Mouse (Mus musculus): ENCODE data around the gene Arhgef6. TPM values are rescaled to one million over a fixed set of nuclear protein-coding genes. Genes with fewer than 3 reads are reported as not detected.

Gene Arhgef6
- 2.8 and 3.0 TPM in 2 replicates for polyA plus RNA-seq (2016; fragmentation: Nextera tagmentation; extraction: Ambion mirVana)

DNA sequence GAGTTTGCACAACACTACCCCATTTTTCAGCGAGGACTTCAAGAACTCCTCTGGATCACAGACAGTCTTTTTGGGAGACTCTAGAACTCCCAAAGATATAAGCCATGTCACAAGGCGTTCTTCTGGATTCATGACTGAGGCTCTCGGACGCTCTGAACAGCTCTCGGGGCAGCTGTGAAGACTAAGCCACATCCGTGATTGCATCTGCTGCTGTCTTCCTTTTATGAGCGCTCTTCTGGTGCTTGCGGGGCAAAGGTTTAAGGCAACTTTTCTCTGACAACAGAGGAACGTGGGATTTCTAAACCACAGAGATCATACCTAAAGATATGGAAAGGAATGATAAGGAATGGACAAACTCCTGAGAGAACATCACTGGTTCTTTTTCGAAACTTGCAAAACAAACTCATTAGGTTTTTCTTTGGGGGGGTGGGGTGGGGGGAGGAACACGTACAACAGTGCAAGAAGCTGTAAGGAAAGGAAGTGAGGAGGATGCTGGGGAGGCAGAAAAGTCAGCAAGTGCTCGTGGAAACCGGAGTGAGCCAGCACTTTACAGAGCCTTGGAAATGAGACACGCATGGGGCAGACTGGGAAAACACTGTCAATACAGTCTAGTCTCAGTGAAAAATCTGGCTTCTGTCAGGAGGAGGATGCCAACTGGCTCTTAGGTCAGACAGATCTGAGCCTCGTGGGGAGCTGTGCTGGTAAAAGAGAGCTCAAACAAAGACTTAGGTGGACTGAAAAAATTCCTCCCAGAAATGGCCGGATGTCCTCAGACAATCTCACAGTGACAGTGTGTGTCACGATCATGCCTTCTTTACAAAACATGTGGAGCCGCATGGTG, at the start of gene Arhgef6:
Gene Arhgef6, minus strand, starts transcription at position 359 of the 841 bp plus-strand sequence.
- Histone ChIP-seq H3K9me3 (no peaks in the 10 kb centered on the region), H3K36me3 (replicated peaks) (no peaks in the 10 kb centered on the region), H3K4me1 (no peaks in the 10 kb centered on the region), H3K27me3 (ENCODE audit: poor library complexity, severe bottlenecking) (no peaks in the 10 kb centered on the region), H3K4me3 (no peak within 1 kb of the TSS), H3K27ac (no peak within 1 kb of the TSS)
- 72% methylated on average over 18 of the region's 18 CpGs for WGBS
- DNase-seq (ENCODE audit: extremely low spot score, low spot score), result no peak

- Histone ChIP-seq H3K27ac (no peak overlapping the region), H3K36me3 (replicated peaks) (peaks cover 98% of the 10 kb centered on the region), H3K9me3 (no peaks in the 10 kb centered on the region), H3K27me3 (ENCODE audit: poor library complexity, severe bottlenecking) (no peaks in the 10 kb centered on the region), H3K4me1 (no peaks in the 10 kb centered on the region), H3K4me3 (no peak overlapping the region)
- DNase-seq (ENCODE audit: extremely low spot score, low spot score), result no peak
- WGBS, result 89% methylated on average over 5 of the region's 5 CpGs
Measured at GRCm38 (mm10) chrX:57380915-57381314, 42.4 kb upstream of the Arhgef6 start.

- no peak overlapping the region for H3K4me3 ChIP-seq
- H3K9me3 ChIP-seq, result no peaks in the 10 kb centered on the region
- WGBS, result 92% methylated on average over 3 of the region's 3 CpGs
- DNase-seq (ENCODE audit: extremely low spot score, low spot score), result no peak
- no peak overlapping the region for H3K27ac ChIP-seq
- no peaks in the 10 kb centered on the region for H3K4me1 ChIP-seq
- no peaks in the 10 kb centered on the region for H3K27me3 ChIP-seq (ENCODE audit: poor library complexity, severe bottlenecking)
- H3K36me3 ChIP-seq (replicated peaks), result peaks cover 74% of the 10 kb centered on the region
Measured at GRCm38 (mm10) chrX:57378579-57378978, 40.0 kb upstream of the Arhgef6 start.

DNA sequence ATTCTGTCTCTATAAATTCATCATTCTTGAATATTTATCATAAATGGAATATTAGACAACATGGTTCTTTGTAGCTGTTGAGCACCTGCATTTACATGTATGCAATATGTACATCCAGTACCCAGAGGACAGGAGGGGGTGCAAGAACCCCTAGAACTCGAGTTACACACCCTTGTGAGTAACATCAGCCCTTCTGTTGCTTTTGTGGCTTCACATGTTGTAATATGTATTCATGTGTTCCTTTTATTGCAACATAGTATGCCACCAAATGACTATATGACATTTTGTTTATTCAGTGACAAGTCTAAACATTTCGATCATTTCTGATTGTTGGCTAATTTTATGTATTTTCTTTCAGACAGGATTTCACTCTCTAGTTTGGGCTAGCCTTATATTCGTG, 38.6 kb upstream of the Arhgef6 start:
- no peak overlapping the region for H3K27ac ChIP-seq
- no peaks in the 10 kb centered on the region for H3K27me3 ChIP-seq (ENCODE audit: poor library complexity, severe bottlenecking)
- H3K4me1 ChIP-seq, result no peaks in the 10 kb centered on the region
- H3K9me3 ChIP-seq, result no peaks in the 10 kb centered on the region
- H3K36me3 ChIP-seq (replicated peaks), result peaks cover 60% of the 10 kb centered on the region
- WGBS, result 80% methylated on average over 3 of the region's 3 CpGs
- no peak for DNase-seq (ENCODE audit: extremely low spot score, low spot score)
- H3K4me3 ChIP-seq, result no peak overlapping the region

DNA sequence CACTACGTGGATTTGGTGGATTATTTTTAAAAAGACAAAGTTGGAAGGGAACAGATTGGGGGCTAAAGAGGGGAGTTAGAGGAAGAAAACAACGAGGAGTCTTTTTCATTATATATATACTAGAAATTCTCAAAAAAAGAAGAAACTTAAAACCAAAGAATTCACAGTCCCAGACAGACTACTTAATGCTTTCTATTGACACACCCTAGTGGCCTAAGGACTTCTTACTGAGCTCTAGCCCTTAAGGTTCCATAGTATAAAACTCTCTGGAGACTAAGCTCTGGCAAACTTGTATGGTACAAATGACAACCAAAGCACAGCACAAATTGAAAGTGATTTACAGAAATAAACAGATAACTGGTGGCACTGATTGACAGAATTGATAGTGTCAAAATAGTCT, 35.5 kb upstream of the Arhgef6 start:
- Histone ChIP-seq H3K9me3 (no peaks in the 10 kb centered on the region), H3K4me1 (no peaks in the 10 kb centered on the region), H3K27ac (no peak overlapping the region), H3K36me3 (replicated peaks) (peaks cover 30% of the 10 kb centered on the region), H3K27me3 (ENCODE audit: poor library complexity, severe bottlenecking) (no peaks in the 10 kb centered on the region), H3K4me3 (no peak overlapping the region)
- 72% methylated on average over 2 of the region's 2 CpGs for WGBS
- DNase-seq (ENCODE audit: extremely low spot score, low spot score), result no peak

DNA sequence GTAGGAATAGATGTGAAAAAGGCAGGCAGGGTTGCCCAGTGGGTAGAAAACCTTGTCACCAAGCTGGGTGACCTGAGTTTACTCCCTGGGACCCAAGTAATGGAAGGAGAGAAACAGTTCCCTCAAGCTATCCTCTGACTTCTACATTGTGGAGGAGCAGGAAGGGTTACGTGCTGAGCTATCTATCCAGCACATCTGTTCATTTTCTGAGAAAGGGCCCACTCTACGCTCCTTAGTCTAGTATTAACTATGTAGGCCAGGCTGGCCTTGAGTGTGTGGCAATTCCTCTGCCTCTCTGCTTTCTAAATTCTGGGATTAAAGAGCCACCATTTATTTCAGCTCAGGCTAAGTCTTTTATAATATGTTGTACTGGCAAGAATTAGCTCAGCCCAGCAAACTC, 35.0 kb upstream of the Arhgef6 start:
- Histone ChIP-seq H3K4me3 (no peak overlapping the region), H3K4me1 (no peaks in the 10 kb centered on the region), H3K36me3 (replicated peaks) (peaks cover 25% of the 10 kb centered on the region), H3K27me3 (ENCODE audit: poor library complexity, severe bottlenecking) (no peaks in the 10 kb centered on the region), H3K9me3 (no peaks in the 10 kb centered on the region), H3K27ac (no peak overlapping the region)
- no peak for DNase-seq (ENCODE audit: extremely low spot score, low spot score)
- WGBS, result 86% methylated on average over 2 of the region's 2 CpGs

GRCm38 (mm10) chrX:57372965-57373364, 34.4 kb upstream of the Arhgef6 start:
- no peaks in the 10 kb centered on the region for H3K9me3 ChIP-seq
- no peaks in the 10 kb centered on the region for H3K4me1 ChIP-seq
- no peaks in the 10 kb centered on the region for H3K27me3 ChIP-seq (ENCODE audit: poor library complexity, severe bottlenecking)
- H3K36me3 ChIP-seq (replicated peaks), result peaks cover 19% of the 10 kb centered on the region
- H3K4me3 ChIP-seq, result no peak overlapping the region
- 90% methylated on average over 4 of the region's 4 CpGs for WGBS
- H3K27ac ChIP-seq, result no peak overlapping the region
- no peak for DNase-seq (ENCODE audit: extremely low spot score, low spot score)

DNA sequence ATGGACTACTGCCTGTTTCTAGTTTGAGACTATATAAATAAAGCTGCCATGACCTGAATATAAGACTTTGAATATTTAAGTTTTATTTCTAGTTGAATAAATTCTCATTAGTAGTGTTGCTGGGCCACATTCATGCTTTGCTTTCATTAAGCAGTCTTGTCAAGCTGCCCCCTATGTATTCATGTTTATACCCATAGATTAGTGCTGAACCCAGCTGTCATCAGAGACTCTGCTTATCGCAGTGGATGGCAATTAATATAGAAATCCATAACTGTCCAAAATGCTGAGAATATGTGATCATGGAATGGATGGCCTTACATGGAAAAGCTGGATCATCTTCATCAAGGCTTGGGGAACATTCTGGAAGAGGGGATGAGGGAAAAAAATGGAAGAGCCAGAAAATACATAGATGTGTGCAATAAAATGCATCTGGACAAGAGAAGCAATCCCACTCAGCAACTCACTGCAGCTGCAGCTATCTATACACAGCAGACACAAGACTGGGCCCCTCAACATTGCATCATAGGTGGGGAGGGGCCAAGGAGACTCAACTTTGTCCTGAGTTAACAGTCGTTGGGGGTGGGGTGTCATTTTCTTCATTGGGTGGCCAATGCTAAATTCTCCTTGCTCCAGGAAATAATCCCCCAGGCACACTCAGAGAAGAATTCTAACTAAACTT, 26.5 kb upstream of the Arhgef6 start:
- no peaks in the 10 kb centered on the region for H3K36me3 ChIP-seq (replicated peaks)
- no peaks in the 10 kb centered on the region for H3K9me3 ChIP-seq
- WGBS, result 72% methylated on average over 2 of the region's 2 CpGs
- no peak overlapping the region for H3K27ac ChIP-seq
- H3K4me1 ChIP-seq, result no peaks in the 10 kb centered on the region
- H3K4me3 ChIP-seq, result no peak overlapping the region
- DNase-seq (ENCODE audit: extremely low spot score, low spot score), result no peak
- H3K27me3 ChIP-seq (ENCODE audit: poor library complexity, severe bottlenecking), result no peaks in the 10 kb centered on the region

DNA sequence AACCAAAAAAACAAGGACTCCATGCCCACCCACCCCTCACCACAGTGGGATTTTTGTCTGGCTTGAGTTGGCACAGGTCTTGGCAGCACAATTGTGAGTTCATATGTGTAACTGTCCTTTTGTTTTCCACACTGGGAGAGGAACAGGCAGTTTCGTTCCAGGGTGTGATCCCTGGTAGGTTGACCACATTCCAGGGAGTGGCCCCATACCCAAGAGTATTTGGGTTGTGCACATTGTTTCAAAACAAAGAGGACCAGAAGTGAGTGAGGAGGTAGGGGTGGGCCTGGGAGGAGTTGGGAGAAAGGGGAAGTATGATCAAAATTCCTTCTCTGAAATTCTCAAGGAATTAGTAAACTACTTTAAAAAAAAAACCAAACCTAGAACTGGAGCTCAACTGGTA, 20.8 kb upstream of the Arhgef6 start:
- Histone ChIP-seq H3K4me3 (no peak overlapping the region), H3K4me1 (no peaks in the 10 kb centered on the region), H3K36me3 (replicated peaks) (no peaks in the 10 kb centered on the region), H3K27ac (no peak overlapping the region), H3K9me3 (no peaks in the 10 kb centered on the region), H3K27me3 (ENCODE audit: poor library complexity, severe bottlenecking) (no peaks in the 10 kb centered on the region)
- WGBS, result 81% methylated on average over 1 of the region's 1 CpGs
- DNase-seq (ENCODE audit: extremely low spot score, low spot score), result no peak

DNA sequence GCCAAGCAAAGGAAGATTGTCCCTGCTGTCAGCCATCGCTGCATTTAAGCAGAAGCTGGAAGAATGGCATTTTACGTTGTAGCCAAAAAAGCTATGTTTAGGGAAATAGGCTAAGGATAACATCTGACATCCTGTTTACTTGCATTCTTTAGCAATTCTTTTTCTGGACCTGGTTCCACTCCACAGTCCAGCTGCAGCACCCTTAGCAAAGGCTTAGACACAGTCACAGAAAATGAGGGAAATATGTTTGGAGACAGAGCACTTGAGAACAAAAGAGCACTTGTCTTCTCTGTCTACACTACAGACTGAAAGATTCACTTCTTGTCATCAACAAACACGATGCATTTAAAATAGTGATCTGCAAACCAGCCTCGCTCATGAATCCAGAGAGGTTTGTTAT, 691 bp upstream of the Arhgef6 start:
- Histone ChIP-seq H3K4me1 (no peaks in the 10 kb centered on the region), H3K4me3 (no peak overlapping the region), H3K27ac (no peak overlapping the region), H3K27me3 (ENCODE audit: poor library complexity, severe bottlenecking) (no peaks in the 10 kb centered on the region), H3K9me3 (no peaks in the 10 kb centered on the region), H3K36me3 (replicated peaks) (no peaks in the 10 kb centered on the region)
- WGBS, result 86% methylated on average over 4 of the region's 4 CpGs
- no peak for DNase-seq (ENCODE audit: extremely low spot score, low spot score)

- Histone ChIP-seq H3K9me3 (no peaks in the 10 kb centered on the region), H3K36me3 (replicated peaks) (no peaks in the 10 kb centered on the region), H3K27me3 (ENCODE audit: poor library complexity, severe bottlenecking) (no peaks in the 10 kb centered on the region), H3K4me1 (no peaks in the 10 kb centered on the region), H3K27ac (no peak overlapping the region), H3K4me3 (no peak overlapping the region)
- no peak for DNase-seq (ENCODE audit: extremely low spot score, low spot score)
Measured at GRCm38 (mm10) chrX:57337582-57337981, 947 bp downstream of the Arhgef6 start.

DNA sequence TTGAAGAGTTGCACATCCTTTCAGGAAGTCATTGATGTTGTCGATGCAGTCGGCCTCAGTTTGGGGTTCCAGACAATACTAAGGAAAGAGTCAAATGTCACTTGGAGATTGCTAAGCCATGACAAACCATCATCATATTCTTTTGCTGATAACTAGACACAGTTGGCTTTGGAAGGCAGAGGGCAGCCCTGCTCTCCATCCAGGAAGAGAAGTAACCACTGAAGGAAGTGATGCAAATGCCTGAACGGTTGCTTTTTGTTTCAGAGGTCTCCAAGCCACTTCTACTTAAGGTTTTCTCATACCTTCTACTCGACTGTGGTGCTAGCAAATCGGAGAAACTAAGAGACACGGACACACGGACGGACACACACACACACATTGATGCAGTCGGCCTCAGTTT, 1.6 kb downstream of the Arhgef6 start:
- H3K36me3 ChIP-seq (replicated peaks), result no peaks in the 10 kb centered on the region
- H3K27ac ChIP-seq, result no peak overlapping the region
- H3K4me3 ChIP-seq, result no peak overlapping the region
- H3K27me3 ChIP-seq (ENCODE audit: poor library complexity, severe bottlenecking), result no peaks in the 10 kb centered on the region
- 87% methylated on average over 9 of the region's 9 CpGs for WGBS
- H3K4me1 ChIP-seq, result no peaks in the 10 kb centered on the region
- H3K9me3 ChIP-seq, result no peaks in the 10 kb centered on the region
- no peak for DNase-seq (ENCODE audit: extremely low spot score, low spot score)

DNA sequence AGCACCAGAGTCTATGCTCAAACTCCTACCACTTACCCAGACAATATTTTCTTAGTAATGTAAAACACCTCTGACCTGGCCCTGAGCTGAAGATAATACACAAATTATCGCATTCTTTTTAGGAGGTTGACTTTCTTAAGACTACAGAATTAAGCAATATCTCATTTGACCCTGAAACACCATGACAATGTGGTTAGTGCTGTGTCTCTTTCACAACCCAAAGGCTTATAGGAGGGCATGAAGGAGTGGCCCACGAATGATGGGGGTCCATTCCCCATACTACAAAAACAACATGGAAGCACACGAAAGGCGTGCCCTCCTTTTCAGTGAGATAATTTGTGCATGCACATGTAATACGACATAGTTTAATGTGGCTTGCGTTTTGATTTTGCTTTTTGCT, 3.2 kb downstream of the Arhgef6 start:
- no peaks in the 10 kb centered on the region for H3K9me3 ChIP-seq
- 90% methylated on average over 6 of the region's 6 CpGs for WGBS
- no peak overlapping the region for H3K4me3 ChIP-seq
- H3K36me3 ChIP-seq (replicated peaks), result no peaks in the 10 kb centered on the region
- H3K27ac ChIP-seq, result no peak overlapping the region
- DNase-seq (ENCODE audit: extremely low spot score, low spot score), result no peak
- H3K4me1 ChIP-seq, result no peaks in the 10 kb centered on the region
- H3K27me3 ChIP-seq (ENCODE audit: poor library complexity, severe bottlenecking), result no peaks in the 10 kb centered on the region
